Mouse (Mus musculus) C2C12 (cell line): ENCODE data around the gene Armh3. TPM values are rescaled to one million over a fixed set of nuclear protein-coding genes. Genes with fewer than 3 reads are reported as not detected.

ENCODE experiments used
- H3K27me3 ChIP-seq: one replicate; pipeline ENCODE4 v1.6.1; 2011; ENCODE audit not compliant: control insufficient read depth, insufficient read depth, insufficient read length
- H3K36me3 ChIP-seq: one replicate; pipeline ENCODE4 v1.6.1; 2011; ENCODE audit not compliant: control insufficient read depth, insufficient read depth
- H3K4me3 ChIP-seq: one replicate; pipeline ENCODE4 v1.5.1; 2011; ENCODE audit warnings: mild to moderate bottlenecking, control low read depth; ENCODE audit not compliant: poor library complexity, insufficient read depth, severe bottlenecking
- H3K79me2 ChIP-seq: one replicate; pipeline ENCODE4 v1.6.1; 2011; ENCODE audit not compliant: control insufficient read depth, insufficient read depth
- H3K79me3 ChIP-seq: one replicate; pipeline ENCODE4 v1.6.1; 2011; ENCODE audit warnings: low read depth, control low read depth
- H3ac ChIP-seq: one replicate; pipeline ENCODE3; 2011; ENCODE audit warnings: low read depth; ENCODE audit not compliant: control insufficient read depth, insufficient read length
- CEBPB ChIP-seq: IDR thresholded peaks from one replicate; pipeline ENCODE4 v1.6.1; 2011; ENCODE audit warnings: low read depth, mild to moderate bottlenecking, control low read depth, moderate library complexity
- CTCF ChIP-seq: IDR thresholded peaks from one replicate; pipeline ENCODE4 v1.5.1; 2011; ENCODE audit not compliant: control insufficient read depth, insufficient read depth, insufficient read length
- FOSL1 ChIP-seq: IDR thresholded peaks from one replicate; pipeline ENCODE4 v1.8.0; 2011; ENCODE audit warnings: mild to moderate bottlenecking, low read length; ENCODE audit not compliant: poor library complexity, insufficient read depth, severe bottlenecking
- MAX ChIP-seq: IDR thresholded peaks from one replicate; pipeline ENCODE4 v1.6.1; 2011; ENCODE audit warnings: mild to moderate bottlenecking, control low read depth
- MYOD1 ChIP-seq: IDR thresholded peaks from one replicate; pipeline ENCODE4 v1.6.1; 2011; ENCODE audit warnings: low read depth; ENCODE audit not compliant: control insufficient read depth, insufficient read length
- MYOG ChIP-seq: IDR thresholded peaks from one replicate; pipeline ENCODE4 v1.6.1; 2011; ENCODE audit not compliant: control insufficient read depth, insufficient read length; ENCODE audit errors: extremely low read depth
- USF1 ChIP-seq: IDR thresholded peaks from one replicate; pipeline ENCODE4 v1.6.1; 2011; ENCODE audit warnings: low read depth, mild to moderate bottlenecking, control low read depth, moderate library complexity
- polyA plus RNA-seq: library from polyadenylated mRNA; unstranded; fragments of >200 nt; fragmentation: generic; extraction: Trizol; gene quantifications from one replicate; pipeline ENCODE4 v1.2.1, GENCODE M21; 2012; ENCODE audit warnings: missing spikeins

Armh3 gene
- polyA plus RNA-seq, 1 experiment, result 6.4 TPM

DNA sequence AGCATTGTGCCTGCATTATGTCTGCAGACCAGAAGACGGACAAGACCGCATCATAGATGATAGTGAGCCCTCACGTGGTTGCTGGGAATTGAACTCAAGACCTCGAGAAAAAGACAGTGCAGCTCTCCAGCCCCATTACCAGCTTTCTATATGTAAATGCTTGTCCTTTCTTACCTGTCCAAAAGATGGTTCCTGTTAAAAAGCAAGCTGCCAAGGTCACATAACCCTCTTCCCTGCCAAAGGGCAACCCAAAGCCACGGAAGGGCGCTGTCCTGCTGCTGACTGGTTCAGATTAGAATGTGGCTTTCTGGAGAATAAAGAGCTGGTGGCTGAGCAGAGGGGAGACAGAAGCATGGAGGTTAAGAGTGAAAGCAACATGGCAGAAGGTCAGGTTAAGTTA is 90.9 kb downstream of the Armh3 start:
- Histone ChIP-seq H3K4me3 (no peak overlapping the region), H3K36me3 (no peaks in the 10 kb centered on the region), H3ac (no peak overlapping the region), H3K79me2 (no peaks in the 10 kb centered on the region), H3K79me3 (no peaks in the 10 kb centered on the region), H3K27me3 (no peaks in the 10 kb centered on the region)
- TF ChIP-seq FOSL1, result no peak
- TF ChIP-seq CTCF, result no peak
- TF ChIP-seq MYOG, result no peak

DNA sequence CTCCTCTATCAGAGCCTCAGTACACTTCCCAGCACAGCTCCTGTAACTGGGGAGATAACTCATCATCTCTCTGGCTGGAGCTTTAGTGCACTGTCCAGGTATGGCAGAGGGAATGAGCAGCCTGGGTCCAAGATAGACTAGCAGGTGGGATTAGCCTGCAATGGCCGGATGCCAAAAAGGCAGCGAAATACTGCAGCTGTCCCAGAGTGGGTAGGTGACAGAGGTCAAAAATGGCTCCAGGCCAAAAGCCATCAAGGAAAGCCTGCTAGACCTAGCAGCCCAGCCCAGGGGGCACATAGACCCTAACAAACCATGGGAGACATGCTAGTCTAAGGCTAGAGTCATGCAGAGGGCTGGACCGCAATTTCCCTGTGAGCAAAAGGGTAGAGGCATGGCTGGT is 94.4 kb downstream of the Armh3 start:
- H3K36me3 ChIP-seq, result no peaks in the 10 kb centered on the region
- no peak for TF ChIP-seq CTCF
- H3ac ChIP-seq, result no peak overlapping the region
- H3K27me3 ChIP-seq, result no peaks in the 10 kb centered on the region
- H3K79me2 ChIP-seq, result no peaks in the 10 kb centered on the region
- no peaks in the 10 kb centered on the region for H3K79me3 ChIP-seq
- H3K4me3 ChIP-seq, result no peak overlapping the region

DNA sequence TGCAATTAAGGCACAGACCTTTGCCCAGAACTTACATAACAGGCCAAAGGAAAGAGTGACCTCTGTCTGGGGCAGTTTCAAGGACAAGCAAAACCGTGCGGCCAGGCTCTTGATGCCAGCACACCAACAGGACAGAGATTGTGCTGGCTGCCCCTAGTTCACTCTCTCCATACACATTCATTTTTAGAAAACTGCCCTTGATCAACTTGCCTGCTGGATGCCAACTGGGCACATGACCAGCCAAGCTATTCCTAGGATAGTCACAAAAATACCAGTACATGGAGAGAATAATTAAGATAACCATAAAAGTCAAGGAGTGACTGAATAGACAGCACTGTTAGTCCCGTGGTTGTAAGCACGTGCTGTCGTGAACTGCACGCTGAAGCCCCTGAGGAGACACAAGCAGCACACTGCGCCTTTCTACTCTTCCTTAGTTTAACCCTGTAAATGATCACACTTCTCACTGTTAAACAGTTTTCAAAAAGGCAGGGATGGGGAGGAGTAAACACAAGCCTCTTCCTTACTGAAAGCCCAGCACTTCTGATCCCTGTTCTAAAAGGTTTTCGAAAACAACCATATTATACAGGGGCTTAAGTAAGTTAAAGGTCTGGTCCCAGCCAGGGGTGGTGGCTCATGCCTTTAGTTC is 95.8 kb downstream of the Armh3 start:
- H3K79me2 ChIP-seq, result no peaks in the 10 kb centered on the region
- H3ac ChIP-seq, result no peak overlapping the region
- no peak overlapping the region for H3K4me3 ChIP-seq
- H3K36me3 ChIP-seq, result no peaks in the 10 kb centered on the region
- H3K79me3 ChIP-seq, result no peaks in the 10 kb centered on the region
- no peaks in the 10 kb centered on the region for H3K27me3 ChIP-seq
- no peak for TF ChIP-seq USF1
- TF ChIP-seq CTCF, result no peak
- TF ChIP-seq FOSL1, result no peak
- no peak for TF ChIP-seq MAX
- no peak for TF ChIP-seq CEBPB
- no peak for TF ChIP-seq MYOG
- no peak for TF ChIP-seq MYOD1

DNA sequence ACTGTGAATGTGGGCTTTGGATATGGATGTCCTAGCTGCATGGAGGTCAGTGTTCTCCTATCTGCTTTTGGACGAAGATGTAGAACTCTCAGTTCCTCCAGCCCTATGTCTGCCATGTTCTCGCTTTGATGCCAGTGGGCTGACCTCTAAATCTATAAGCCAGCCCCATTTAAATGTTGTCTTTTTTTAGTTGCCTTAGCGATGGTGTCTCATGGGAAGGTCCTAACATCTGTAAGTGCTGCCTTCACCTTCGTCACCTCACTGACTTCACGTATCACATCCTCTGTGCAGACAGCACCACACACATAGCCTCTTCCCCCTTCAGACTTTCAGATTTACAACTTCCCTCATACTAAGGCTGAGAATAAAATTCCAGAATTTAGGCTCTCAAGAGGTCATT is 97.5 kb downstream of the Armh3 start:
- H3K36me3 ChIP-seq, result no peaks in the 10 kb centered on the region
- H3ac ChIP-seq, result no peak overlapping the region
- H3K27me3 ChIP-seq, result no peaks in the 10 kb centered on the region
- H3K4me3 ChIP-seq, result no peak overlapping the region
- no peaks in the 10 kb centered on the region for H3K79me3 ChIP-seq
- TF ChIP-seq MYOG (no peak), USF1 (no peak), MYOD1 (no peak), CEBPB (no peak), FOSL1 (no peak), CTCF (no peak), MAX (no peak)
- no peaks in the 10 kb centered on the region for H3K79me2 ChIP-seq

DNA sequence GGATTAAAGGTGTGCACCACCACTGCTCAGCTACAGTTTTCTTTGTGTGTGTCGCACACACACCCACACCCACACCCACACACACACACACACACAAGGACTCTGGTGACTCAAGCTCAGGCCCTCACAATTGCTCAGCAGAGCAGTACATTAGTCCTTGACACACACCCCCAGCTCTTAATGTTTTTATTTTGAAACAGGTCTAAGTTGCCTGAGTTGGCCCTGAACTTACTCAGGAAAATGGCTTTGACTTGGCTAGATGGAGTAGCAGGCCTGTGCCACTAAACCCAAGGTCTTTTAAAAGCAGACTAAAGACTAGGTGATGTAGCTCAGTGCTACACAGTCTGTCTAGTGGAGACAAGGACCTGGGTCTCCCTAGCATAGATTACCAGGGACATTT is 102.6 kb downstream of the Armh3 start:
- H3K79me3 ChIP-seq, result no peaks in the 10 kb centered on the region
- no peak overlapping the region for H3ac ChIP-seq
- no peak overlapping the region for H3K4me3 ChIP-seq
- H3K36me3 ChIP-seq, result no peaks in the 10 kb centered on the region
- H3K79me2 ChIP-seq, result no peaks in the 10 kb centered on the region
- no peaks in the 10 kb centered on the region for H3K27me3 ChIP-seq
- TF ChIP-seq FOSL1, result no peak
- TF ChIP-seq MYOD1, result no peak
- no peak for TF ChIP-seq MAX
- no peak for TF ChIP-seq CTCF
- no peak for TF ChIP-seq MYOG
- TF ChIP-seq CEBPB, result no peak
- no peak for TF ChIP-seq USF1

DNA sequence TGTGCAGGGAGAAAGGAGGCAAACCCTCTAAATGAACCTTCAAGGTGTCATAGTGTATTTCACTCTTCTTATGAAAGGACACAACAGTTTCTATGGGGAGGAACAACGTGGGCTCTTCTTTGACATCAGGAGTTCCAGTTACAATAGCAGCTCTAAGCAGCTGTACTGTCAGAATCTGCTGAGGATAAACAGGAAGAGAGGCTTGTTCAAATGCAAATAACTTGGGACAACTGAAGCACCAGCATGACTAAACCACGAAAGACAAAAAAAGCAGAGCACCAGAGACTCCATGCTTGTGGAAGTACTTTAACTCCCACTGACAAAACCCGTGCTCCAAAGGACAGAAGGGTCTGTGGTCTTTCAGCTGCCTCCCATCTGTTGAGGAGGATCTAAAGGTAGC is 116.2 kb downstream of the Armh3 start:
- no peak for TF ChIP-seq MYOD1
- TF ChIP-seq CEBPB, result no peak
- no peak for TF ChIP-seq FOSL1
- no peak for TF ChIP-seq MAX
- no peak for TF ChIP-seq USF1
- TF ChIP-seq MYOG, result no peak
- TF ChIP-seq CTCF, result no peak
- Histone ChIP-seq H3K79me2 (no peaks in the 10 kb centered on the region), H3ac (no peak overlapping the region), H3K4me3 (no peak overlapping the region), H3K27me3 (no peaks in the 10 kb centered on the region), H3K79me3 (no peaks in the 10 kb centered on the region), H3K36me3 (no peaks in the 10 kb centered on the region)
